Mouse (Mus musculus): Measurements from ENCODE around the gene Pitx2. TPM values are rescaled to one million over a fixed set of nuclear protein-coding genes. Genes with fewer than 3 reads are reported as not detected.
A peak's percentile ranks its signal among the peaks of the same experiment; 100 is the strongest.

Gene Pitx2
- total RNA-seq, 2 experiments from 2014 or later, result 9.0 to 9.2 TPM

DNA sequence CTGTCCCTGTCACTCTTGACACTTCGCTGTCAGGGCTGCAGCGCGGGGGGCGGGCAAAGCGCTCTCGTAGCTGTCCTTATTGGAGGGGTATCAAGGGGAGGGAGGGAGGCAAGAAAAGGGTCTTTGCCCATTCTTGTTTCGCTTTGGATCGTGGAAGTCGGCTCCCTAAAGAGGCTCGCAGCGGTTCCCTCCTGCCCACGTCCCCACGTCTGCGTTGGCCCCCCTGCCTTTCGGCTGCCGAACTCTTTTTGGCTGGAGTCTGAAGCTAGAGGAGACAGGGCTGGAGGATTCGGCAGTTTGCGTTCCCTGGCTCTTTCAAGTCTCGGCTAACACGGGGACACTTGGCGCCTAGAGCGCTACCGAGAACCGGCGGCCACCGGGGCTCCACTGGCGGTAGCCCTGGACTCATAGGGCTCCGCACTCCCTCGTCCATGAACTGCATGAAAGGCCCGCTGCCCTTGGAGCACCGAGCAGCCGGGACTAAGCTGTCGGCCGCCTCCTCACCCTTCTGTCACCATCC lies 14.5 kb downstream of the Pitx2 start:
- intact Hi-C loops (cut with DNase I; ENCODE audit: low total_unique reads), result no loop called here
- no peak for DNase-seq

GRCm38 (mm10) chr3:129214666-129215161 lies 15.0 kb downstream of the Pitx2 start:
- DNase-seq, result no peak
- intact Hi-C loops (cut with DNase I; ENCODE audit: low total_unique reads), result no loop called here

GRCm38 (mm10) chr3:129215241-129215750 lies 15.6 kb downstream of the Pitx2 start:
- intact Hi-C loops (cut with DNase I; ENCODE audit: low total_unique reads), result no loop called here
- DNase-seq, result no peak

DNA sequence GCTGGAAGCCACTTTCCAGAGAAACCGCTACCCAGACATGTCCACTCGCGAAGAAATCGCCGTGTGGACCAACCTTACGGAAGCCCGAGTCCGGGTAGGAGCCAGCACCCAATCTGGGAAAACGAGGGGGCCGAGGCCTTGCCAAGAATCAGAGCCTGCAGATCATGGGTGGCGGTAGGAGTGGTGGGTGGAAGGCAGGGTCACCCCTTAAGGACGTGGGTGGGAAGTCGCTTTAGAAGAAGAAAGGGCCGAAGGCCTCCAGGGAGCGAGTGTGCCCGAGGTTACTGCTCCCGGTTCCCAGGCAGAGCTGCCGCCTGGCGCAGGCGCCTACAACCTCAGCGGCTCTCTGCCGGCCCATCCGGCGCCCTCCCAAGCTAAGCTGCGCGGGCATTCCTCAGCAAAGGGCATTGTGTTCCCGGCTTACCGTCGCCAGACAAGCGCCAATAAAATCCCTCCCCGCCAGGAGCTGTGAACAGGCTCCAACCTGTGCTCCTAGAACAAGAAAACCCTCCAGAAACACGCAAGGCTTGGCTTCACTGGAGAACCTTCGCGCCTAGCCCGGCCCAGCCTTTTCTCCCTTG lies 16.2 kb downstream of the Pitx2 start:
- DNase-seq, result peak; percentile 25

GRCm38 (mm10) chr3:129216491-129216890 lies 16.8 kb downstream of the Pitx2 start:
- no peak for DNase-seq
- intact Hi-C loops (cut with DNase I; ENCODE audit: low total_unique reads), result no loop called here

More for the DNA sequence above, 16.2 kb downstream of the Pitx2 start:
- intact Hi-C loops (cut with DNase I; ENCODE audit: low total_unique reads), result no loop called here

DNA sequence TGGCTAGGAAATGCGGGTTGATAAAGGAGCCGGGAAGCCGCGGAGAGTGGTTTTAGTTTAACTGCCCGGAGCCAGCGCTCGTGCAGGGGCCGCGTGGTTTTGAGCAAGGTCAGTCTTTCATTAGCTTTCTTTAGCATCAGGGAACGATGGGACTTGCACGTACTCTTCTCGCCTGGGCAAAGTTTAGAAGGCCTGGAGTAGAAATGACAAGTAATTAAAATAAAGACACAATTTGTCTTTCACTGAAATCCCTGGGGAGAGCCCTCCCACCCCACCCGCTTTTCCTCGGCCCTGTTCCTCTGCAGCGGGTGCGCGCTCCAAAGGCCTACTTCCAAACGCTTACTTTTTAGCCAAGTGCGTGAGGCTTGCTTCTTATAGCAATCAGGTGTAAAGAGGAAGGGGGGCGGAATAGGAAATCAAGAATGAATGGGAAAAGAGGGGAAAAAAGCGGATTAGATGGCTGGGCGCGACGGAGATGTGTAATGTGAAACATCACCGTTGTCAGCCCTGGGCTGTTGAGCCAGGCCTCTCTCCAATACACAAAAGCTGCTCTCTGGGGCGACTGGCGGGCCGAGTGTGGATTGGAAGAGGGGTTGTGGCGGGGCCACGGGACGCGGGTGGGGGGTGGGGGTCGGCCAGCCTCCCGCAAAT lies 17.4 kb downstream of the Pitx2 start:
- intact Hi-C loops (cut with DNase I; ENCODE audit: low total_unique reads), result no loop called here
- DNase-seq, result no peak

DNA sequence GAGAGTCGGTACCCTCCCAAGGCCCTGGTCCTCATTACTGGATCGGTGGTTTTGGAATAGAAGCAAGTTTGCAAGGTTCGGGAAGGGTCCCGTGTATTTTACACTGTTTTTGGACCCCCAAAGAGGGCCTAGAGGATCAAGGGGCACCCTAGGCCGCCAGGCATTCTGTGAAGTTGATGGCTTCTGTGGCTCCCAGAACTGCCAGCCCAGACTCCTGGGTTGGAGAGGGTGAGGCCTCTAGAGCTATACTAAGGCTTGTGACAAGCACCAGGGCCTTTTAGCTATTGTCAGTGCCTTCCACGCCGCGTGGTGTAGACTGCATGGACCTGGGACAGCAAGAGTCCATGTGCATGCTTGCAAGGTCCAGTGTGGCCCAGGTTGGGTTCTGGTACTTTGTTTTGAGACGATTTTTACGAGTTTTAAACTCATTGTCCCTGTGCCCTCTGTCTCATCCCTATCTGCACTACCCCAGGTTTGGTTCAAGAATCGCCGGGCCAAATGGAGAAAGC lies 18.2 kb downstream of the Pitx2 start:
- no peak for DNase-seq
- intact Hi-C loops (cut with DNase I; ENCODE audit: low total_unique reads), result no loop called here

DNA sequence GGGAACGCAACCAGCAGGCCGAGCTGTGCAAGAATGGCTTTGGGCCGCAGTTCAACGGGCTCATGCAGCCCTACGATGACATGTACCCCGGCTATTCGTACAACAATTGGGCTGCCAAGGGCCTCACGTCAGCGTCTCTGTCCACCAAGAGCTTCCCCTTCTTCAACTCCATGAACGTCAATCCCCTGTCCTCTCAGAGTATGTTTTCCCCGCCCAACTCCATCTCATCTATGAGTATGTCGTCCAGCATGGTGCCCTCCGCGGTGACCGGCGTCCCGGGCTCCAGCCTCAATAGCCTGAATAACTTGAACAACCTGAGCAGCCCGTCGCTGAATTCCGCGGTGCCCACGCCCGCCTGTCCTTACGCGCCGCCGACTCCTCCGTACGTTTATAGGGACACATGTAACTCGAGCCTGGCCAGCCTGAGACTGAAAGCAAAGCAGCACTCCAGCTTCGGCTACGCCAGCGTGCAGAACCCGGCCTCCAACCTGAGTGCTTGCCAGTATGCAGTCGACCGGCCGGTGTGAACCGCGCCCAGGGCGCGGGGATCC lies 18.8 kb downstream of the Pitx2 start:
- intact Hi-C loops (cut with DNase I; ENCODE audit: low total_unique reads), result no loop called here
- DNase-seq, result peak; percentile 33

DNA sequence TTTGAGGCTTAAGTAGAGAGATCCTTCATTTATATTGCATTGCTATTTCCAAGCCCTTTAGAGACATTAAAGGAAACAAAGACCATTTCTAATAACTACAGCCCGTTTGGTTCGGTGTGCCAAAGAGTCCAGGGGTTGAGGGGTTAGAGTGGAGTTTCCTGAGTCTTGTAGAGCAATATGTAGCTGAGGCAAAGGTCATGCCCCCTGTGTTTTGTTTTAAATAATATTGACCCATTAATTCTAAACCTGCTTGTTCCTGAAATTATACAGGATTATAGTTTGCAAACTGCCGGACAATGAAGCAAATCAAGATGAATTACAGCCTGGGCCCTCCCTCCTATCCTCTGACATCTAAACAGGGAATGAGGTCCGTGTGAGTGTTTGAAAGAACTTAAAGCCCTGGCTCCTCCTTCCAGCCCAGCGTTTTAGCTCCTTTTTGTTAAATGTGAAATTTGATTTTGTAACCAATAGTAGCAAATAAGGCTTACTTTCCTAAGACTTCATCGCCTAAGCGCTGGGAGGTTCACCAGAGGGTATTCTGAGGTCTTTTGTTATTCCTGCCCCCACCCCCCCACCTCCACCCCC lies 20.5 kb downstream of the Pitx2 start:
- intact Hi-C loops (cut with DNase I; ENCODE audit: low total_unique reads), result no loop called here
- DNase-seq, result no peak

- DNase-seq, result no peak
Observed at GRCm38 (mm10) chr3:129220681-129221379, 21.2 kb downstream of the Pitx2 start.

GRCm38 (mm10) chr3:129221380-129222260 lies 21.9 kb downstream of the Pitx2 start:
- no peak for DNase-seq
- intact Hi-C loops (cut with DNase I; ENCODE audit: low total_unique reads), result no loop called here

More at GRCm38 (mm10) chr3:129220681-129221379, 21.2 kb downstream of the Pitx2 start:
- intact Hi-C loops (cut with DNase I; ENCODE audit: low total_unique reads), result no loop called here

GRCm38 (mm10) chr3:129222448-129223290 lies 23.0 kb downstream of the Pitx2 start:
- intact Hi-C loops (cut with DNase I; ENCODE audit: low total_unique reads), result no loop called here
- DNase-seq, result no peak

DNA sequence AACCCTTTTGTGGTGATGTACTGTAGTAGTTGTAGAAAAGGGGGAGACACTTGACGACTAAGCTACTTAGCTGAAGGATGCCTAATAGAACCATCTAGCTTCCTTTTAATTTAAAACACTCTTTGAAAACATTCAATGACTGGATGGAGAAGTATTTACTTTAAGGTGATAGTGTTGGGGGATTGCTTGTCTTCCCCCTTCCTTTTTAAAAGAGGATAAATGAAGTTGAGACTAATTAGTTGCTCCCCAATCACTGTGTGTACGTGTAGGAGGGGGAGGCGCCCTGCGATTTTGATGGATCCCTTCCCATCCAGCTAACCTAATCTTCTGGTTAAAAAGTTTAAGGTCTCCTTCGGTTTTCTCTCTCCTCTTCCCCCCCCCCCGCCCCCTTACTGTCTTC lies 23.7 kb downstream of the Pitx2 start:
- intact Hi-C loops (cut with DNase I; ENCODE audit: low total_unique reads), result no loop called here
- DNase-seq, result no peak

- intact Hi-C loops (cut with DNase I; ENCODE audit: low total_unique reads), result no loop called here
- no peak for DNase-seq
Observed at GRCm38 (mm10) chr3:129223964-129224805, 24.5 kb downstream of the Pitx2 start.

DNA sequence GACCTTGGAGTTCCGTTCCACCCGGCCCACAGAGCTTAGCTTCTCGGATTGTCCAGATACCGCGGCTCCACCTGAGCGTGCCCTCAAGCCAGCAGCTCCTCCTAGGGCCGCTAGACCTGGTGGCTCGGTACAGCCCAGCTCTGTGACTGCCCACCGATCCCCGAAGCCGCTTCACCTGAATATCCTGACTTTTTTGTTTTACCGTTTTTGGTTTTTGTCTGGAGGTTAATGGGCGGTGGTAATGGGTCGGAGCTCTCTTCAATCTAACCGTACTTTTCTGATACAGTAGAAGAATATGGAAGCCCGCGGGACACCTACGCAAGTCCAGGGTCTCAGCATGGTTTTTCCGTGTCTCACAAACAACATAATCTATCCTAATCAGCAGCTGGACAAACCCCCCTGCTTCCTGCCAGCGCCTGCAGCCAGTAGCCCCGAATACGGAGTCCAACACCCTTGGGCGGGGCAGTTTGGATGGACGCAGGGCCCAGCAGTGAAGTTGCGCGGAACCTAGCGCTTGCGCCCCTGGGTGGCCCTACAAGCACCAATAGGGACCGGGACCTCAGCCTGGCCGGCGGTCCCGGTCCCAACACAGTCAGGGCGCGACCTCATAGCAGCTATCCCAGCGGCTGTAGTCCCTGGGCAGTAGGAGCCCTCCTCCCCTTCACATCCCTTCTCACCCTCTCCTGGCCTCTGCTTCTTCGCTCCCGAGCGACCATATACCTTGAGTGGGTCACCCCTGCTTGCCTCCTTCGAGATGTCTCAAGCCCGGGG lies 25.3 kb downstream of the Pitx2 start:
- intact Hi-C loops (cut with DNase I; ENCODE audit: low total_unique reads), result no loop called here
- no peak for DNase-seq
